Mouse (Mus musculus) gastrocnemius, postnatal 25 days (tissue): ENCODE measurements around the gene Pip4k2c. TPM values are rescaled to one million over a fixed set of nuclear protein-coding genes. Genes with fewer than 3 reads are reported as not detected.

Source experiments
- DNase-seq: peaks from one replicate; pipeline ENCODE4 v3.0.0; 2022
- total RNA-seq, 2 experiments: library from RNA; stranded (reverse); gene quantifications; 1 replicate in 1 of 2; 2 replicates in 1 of 2; pipeline ENCODE4 v1.2.3; 2021

Gene Pip4k2c
- total RNA-seq, 2 experiments from 2014 or later: 4.7 to 6.9 TPM

DNA sequence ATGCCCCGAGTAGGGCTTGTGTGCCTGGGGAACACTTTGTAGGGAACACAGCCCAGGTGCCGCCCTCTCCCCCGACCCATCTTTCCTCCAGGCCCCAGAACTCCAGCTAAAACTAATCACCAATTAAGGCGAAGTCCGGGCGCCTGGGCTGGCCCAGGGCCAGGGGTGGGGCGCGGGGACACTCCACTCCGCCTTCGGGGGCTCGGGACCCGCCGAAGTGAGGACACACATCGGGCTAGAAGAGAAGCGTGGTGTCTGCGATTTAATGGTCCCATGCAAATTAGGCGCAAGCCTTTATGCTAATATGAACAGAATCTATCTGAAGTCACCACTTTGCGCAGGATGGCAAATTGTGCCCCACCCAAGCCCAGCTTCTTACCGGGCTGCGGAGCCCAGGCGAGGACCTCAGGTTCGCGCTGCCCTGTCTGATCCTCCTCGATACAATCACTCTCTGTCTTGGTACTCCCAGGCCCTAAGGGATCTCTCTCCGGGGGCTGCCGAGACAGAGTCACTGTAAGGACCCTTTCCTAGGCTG is 22.2 kb downstream of the Pip4k2c start:
- DNase-seq: no peak

DNA sequence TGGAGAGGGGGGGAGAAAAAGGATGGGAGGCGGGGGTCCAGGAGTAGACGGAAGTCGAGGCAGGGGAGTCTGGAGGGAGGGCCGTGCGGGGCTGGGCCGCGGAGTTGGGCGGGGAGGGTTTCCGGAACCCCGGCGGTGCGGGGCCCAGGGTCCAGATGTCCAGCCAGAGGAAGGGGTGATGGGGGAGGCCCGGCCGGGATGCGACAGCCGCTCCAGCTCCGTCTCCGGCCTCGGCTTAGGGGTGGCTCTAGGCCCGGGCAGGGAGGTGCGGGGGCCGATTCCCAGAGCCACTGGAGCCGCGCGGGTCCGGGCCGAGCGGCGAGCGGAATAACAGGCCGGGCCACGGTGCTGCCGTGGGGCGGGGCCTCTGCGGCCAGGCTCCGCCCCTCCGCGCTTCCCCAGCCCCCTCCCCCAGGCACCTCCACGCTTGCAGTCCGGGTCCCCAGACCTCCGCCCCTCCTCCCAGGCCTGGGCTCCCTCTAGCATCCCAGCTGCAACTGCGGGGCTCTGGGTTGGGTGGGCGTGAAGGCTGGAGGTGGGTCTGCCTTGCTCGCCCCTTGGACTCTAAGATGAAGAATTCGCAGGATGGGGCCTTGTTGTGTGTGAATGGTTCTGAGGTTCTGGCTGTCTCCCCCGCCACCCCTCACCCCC is 22.8 kb downstream of the Pip4k2c start:
- peak; percentile 77 for DNase-seq

DNA sequence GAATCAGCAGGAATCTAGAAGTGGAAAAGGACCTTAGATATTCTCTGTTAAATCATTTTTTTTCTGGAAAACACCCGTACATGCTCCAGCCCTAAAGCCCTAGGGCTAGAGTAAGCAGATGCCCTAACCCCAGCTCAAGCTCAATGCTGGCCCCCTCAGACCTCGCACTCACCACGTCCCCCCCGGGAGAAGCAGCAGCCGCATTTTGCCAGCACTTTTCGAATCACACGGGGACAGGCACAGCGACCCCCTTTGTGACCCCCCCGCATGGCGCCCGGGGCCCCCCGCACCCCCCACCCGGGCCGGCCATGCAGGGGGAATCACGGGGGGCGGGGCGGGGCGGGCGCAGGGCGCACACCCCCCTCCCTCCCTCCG is 23.3 kb downstream of the Pip4k2c start:
- DNase-seq: no peak

DNA sequence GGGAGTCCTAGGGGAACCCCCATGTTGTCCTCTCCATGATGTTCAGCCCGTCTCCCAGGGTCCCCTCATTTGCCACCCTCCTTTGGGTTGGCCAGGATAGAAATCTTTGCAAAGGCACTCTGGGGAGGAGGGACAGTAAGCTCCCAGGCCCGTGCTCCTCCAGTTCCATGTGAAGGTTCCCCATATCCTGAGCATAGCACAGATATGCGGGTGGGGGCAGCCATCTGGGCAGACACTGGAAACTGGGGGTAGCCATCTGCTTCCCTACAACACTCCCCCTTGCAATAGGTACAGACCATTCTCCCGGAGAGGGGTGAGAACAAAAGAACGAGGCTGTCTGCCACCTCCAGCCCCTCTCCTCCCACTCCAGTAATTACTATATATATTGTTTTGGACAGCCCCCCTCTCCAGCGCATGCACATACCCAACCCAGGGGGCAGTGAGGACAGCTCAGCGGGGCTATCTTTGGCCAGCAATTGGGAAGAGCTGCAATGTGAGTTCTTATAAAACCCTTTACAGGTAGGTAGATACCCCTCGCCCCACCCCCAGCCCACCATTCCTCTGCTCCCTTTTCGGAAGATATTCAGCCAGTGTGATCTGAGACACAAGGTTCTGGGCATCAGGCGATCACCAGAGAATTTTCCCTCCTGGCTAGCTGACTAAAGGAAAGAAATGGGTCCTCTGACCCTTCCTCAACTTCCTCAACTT is 23.9 kb downstream of the Pip4k2c start:
- no peak for DNase-seq

DNA sequence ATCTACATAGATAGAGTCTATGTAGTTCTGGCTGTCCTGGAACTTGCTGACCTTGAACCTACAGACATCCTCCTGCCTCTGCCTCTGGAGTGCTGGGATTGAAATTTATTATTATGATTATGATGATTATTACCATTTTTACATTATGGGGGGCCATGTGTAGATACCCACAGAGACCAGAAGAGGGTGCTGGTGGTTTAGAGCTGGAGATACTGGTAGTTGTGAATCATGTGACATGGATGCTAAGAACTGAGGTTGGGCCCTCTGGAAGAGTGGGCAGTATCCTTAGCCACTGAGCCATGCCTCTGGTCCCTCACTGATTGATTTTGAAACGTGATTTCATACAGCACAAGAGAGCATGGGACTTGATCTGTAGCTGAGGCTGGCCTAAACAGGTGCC is 24.9 kb downstream of the Pip4k2c start:
- DNase-seq: no peak

DNA sequence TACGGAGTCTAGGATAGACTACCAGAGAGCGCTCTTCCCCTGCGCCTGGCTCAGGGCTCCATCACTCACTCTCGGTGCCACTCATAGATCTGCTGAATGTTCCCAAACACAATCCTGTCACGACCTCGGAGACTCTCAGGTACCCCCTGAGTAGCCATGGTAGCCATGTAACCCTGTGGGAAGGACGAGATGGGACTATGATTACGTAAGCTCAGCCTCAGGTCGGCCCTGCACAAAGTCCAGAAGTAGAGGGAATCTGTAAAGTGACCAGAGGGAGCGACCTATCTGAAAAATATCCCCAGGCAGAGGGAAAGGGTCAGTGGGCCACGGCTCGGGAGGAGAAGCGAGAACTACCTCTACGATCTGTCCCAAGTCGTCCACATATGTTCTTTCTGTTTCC is 25.9 kb downstream of the Pip4k2c start:
- DNase-seq: no peak

DNA sequence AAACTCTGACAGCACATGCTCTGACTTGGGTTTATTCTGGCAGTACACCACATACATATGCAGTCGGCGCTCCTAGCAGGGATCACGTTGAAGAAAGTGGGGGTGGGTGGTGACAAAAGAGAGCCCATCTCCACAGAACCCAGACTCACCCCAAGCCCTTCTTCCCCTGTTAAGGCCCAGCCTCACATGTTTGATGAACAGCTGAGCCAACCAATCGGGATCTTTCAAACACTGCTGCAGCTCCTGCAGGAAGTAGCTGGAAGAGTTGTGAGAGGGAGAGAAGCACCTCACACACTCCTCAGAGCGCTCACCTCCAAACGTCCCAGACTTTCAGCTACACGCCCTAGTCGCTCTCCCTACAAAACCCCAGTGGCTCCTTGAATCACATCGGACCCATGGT is 26.3 kb downstream of the Pip4k2c start:
- no peak for DNase-seq

DNA sequence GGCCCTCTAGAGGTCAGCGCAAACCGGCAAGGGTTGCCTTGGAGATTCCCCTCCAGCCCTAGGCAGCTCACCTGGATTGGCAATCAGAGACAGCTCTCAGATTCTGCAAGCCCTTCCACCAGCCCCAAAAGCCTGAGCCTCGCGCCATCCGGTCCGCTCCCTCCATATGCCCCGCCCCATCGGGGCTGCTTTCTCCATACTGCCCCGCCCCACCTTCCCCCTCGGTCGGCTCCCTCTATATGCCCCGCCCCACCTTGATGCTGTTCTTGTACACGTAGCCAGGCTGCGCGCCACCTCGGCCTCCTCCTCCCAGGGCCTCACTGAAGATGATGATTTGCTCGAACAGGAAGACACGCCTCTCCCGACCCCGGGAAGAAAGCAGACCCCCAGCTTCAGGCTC is 27.6 kb downstream of the Pip4k2c start:
- DNase-seq: no peak

DNA sequence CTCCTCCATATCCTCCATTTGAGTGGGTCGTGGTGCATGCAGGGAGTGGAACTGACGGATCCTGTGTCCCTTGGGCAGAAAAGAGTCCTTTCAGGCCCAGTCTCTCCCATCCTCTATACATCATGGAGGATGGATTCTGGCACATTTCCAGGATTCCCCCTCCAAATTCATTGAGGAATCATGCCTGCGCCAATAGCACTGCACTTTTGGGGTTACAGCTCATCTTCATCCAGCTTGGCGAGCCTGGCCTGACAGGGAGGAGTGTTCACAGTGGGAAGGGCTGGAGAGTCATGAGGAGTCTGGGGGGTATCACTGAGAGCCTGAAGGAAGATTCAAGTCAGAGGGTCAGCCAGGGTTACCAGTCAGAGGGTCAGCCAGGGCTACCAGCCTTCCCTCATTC is 28.8 kb downstream of the Pip4k2c start:
- no peak for DNase-seq

DNA sequence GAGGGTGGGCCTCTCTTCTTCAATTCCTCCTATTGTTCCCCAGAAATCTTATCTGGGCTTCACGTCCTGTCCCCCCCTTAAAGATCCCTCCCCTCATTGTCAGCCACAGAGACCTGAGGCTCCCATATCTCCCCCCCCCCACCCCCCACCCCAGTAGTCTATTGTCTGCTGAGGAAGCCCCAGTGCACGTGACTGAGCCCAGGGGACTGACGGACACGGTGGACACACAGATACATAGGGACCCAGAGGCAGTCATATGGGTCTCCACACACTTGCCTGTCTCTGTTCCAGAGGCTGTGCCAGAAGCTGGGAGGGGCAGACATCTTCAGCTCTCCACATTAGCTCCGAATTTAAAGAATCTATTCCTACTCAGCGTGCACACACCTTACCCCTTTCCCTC is 29.8 kb downstream of the Pip4k2c start:
- DNase-seq: no peak

DNA sequence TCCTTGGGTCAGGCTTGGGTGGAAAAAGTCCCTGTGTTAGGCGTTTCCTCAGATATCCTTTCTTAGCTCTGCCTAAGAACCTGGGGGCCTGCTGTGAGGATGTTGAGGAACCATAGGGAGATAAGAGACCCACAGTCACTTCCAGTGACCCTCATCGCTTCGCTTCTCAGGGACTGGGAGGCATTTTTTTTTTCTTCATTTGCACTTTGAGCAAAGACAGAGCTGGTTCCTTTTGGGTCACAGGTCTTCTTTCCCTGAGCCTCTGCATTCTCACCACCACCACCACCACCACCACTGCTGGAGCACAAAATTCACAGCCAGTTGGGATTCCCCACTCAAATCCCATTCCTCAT is 30.7 kb downstream of the Pip4k2c start:
- no peak for DNase-seq

DNA sequence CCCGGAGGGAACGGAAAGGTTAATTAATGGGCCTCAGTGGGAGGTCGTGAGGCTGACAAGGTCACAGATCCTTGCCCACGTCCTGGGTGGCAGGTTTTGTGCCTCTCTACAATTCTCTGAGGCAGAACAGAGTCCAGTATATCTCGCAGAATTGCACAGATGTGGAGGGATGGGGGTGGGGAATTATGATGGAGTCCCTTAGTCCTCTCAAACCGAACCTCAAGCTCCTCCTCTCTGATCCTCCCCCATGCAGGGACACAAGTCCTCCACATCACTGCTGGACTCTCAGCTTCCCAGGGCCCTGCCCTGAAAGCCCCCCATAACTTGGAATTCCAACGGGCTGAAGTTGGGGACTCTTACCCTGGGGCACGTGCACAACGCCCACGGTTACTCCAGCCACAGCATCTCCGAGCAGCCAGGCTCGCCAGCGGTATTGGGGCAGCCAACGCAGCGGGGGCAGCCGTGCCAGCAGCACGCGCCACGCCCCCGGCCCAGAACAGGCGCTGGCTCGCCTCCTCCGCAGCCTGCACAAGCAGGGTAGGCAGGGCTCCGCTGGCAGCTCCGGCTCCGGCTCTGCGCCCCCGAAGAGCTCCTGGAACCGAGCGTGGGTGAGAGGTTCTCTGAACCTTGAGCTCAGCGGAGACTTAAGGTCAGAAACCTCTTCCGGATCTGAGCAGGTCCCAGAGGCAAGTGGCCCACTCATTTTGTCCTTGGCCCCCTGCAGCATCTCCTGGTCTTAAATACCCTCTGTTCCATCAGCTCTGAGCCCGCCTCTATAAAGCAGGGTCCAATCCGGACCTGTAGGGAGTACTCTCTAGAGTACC is 31.3 kb downstream of the Pip4k2c start, which contains the start of gene Slc26a10:
TSS of gene Slc26a10 (minus strand) at position 775 of the 824 bp plus-strand sequence.
- no peak for DNase-seq

DNA sequence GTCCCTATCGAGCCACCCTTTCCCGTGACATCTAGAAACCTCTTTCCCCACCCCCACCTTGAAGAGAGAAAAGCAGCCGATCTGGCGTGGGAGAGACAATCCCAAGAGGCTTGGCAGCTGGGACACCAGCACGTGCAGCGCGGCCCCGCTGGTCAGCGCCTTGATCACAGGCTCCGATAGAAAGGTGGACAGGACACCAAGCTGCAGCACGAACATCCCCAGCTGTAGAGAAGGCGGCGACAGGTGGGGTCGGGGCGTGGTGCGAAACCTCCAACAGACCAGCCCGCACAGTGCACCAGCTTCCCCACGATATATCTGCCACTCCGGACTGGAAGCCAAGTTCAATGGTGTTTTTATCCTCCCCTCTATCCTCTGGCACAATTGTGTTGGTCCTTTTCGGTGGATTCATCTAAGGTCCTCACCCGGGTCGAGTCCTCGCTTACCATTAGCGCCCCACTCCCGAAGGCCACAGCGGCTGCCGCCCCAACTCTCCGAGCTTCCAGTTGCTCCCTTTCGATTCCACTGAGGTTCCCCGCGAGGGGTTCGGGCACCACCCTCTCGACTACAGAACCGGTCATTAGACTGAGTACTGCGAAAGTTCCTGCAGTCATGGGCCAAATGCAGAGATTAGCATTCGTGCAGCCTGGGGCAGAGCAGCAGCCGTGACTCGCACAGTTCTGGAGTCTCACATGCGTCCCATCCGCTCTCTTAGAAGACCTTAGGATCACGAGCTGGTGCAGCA is 32.9 kb downstream of the Pip4k2c start:
- DNase-seq: no peak

DNA sequence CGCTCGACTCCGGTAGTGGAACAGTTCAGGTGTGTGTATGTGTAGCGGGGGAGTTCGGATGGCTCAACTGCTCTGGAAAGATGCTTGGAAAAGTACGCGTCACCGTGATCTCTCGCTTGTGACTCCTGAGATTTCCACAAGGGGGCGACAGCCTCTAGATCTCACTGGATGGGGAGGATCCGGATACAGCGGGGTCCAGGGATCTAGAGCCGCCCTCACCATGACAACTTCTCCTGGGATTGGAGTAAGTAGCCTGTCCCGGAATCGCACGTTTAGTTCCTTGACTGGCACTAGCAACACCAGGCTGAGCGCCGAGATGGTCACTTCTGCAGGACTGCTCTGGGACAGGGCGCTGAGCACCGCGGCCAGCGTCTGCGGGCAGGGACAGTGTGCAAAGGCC is 33.7 kb downstream of the Pip4k2c start:
- no peak for DNase-seq

DNA sequence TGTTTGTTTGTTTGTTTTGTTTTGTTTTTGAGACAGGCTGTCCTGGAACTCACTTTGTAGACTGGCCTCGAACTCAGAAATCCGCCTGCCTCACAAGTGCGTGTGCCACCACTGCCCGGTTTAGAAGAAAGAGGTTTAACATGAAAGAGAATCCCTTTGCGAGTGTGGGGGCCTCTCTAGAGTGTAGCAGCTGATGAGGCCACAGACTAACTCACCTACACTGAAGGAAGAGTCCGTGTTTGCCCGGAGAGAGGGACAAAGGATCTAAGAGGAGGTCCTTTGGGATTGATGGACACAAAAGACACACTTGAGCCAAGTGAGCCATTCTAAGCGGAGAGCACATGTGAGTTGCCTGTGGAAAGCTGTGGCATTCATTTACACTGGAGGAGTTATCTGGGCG is 34.1 kb downstream of the Pip4k2c start:
- no peak for DNase-seq

DNA sequence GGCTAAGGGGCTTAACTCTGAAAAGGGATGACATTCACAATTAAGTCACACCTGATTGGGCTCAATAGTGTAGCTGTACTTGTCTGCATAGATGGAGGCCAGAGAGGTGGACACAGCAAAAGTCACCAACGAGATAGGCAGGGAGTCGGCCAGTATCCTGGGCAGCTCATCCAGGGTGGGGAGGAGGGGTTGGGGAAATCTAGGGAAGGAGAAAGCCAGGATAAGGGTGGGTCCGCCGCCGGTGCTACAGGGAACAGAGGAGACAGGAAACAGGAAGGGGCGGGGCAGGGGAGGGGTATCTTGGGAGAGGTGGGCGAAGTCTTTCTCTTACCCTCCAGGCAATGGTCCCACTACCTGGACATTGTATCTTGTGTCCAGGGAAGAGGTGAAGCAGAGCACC is 34.6 kb downstream of the Pip4k2c start:
- no peak for DNase-seq

DNA sequence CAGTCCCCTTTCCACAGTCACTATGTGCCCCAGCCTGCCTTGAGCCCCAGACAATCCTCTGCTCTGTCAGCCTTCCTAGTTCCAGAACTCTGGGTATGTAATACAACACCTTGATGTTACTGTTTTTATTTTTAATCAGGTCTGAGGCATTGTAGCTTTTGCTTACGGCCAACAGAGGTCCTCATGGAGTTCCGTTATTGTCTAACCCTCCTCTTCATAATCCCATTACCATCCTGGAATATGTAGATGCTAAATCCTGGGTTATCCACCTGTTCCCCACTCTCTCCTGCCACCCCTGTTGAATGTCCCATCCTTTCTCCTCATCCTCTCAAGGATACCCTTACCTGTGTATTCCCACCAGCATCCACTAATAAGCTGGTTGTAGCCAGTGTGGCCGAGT is 35.2 kb downstream of the Pip4k2c start:
- DNase-seq: no peak

DNA sequence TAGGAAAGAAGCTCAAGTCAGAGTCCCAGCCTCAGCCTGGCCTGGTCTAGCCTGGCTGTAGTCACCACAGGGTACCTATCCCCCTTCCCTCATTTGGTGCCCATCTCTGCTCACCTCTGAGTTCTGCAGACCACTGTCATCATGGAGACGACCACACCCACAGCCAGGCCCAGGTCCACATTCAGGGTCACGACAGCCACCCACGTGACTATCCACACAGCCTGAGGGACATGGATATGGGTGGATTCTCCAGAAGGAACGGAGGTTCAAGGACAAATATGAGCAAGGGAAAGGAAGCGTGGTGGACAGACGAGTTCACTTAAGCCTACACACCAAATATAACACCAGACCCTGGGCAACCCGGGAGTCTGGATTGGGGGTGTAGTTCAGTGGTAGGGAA is 37.2 kb downstream of the Pip4k2c start:
- no peak for DNase-seq

DNA sequence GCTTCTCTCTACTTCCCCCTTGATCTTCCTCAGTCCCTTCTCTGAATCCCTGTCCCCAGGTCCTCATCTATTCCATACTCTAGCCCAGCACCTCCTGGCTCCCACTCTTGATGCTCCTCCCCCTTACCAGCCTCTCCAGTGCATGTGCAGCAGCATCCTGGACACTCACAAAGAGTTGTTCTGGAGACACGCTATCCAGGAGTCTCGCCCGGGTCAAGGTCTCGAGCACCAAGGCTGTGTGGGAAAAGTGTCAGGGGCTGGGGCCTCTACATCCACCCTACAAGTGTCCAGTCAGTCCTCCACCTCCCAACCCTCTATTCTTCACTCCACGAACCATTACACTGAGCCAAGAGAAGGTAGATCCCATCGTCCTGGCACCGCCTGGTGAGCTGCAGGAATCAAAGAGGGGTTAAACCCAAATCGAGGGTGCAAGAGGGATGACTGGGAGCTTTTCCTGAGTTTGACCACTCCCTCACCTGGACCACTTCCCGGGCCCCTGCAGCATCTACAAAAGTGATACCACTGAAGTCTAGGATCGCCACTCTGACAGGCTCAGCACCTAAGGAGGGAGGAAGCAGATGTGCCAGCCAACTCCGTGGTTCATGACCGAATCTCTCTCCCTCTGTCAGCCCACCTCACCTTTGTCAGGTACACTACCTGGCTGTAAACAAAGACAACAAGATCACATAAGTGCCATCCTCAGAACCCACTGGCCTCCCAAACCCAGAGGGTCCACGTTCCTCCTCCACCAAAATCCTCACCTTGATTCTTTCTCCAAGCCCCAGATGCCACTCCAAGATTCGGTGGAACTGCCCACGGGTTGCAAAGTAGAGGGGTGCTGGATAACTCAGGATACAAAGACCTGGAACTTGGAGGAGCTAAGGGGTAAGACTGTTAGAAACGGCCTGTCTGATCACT is 38.0 kb downstream of the Pip4k2c start:
- DNase-seq: no peak

DNA sequence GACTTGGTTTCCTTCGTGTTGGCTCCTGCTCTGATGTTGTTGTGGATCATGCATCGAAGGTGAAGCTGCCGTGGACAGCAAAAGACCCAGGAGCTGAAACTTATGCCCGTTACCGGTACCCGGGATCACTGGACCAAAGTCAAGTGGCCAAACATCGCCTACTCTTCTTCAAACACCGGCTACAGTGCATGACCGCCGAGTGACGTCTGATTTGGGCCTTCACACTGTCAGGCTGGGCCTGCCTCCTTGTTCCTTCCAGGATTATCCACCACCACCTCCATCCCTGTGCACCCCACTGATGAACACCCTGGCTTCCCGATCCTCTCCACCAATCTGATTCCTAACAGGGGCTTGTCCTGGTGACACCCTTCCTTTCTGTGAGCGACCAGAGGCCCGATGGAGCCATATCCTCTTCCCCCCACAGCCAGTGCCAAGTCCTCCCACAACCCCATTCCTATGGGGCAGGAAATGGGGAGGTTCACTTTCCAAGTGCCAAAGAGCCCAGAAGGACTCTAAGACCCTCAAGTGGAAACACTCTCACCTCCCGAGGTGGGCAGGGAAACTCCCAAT is 39.7 kb downstream of the Pip4k2c start:
- no peak for DNase-seq

DNA sequence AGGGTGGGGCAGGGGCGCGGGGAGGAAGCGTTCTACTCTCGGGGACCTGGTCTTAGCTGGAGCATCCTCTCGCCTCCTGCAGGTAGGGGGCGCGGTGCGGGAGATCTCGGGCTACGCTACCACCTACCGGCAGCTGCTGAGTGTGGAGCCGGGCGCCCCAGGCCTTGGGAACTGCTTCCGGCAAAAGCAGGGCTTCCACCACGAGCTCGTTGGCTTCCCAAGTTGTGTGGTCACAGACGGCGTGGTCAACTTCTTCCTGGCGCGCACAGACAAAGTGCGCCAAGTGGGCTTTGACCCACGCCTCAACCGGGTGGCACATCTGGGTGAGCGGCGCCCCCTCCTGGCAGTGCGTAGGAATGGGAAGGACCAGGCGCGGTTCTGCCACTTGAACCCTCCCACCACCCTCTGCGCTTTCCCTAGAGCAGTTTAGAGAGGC is 40.5 kb downstream of the Pip4k2c start:
- DNase-seq: no peak
